Mouse (Mus musculus) embryonic facial prominence, embryonic 10.5 days (tissue): Measurements from ENCODE around the gene Kcnip2. TPM values are rescaled to one million over a fixed set of nuclear protein-coding genes. Genes with fewer than 3 reads are reported as not detected.
A peak's percentile ranks its signal among the peaks of the same experiment; 100 is the strongest.

ENCODE experiments used
- DNase-seq: peaks from one replicate; pipeline ENCODE4 v3.0.0-alpha.2; 2017; ENCODE audit warnings: low spot score
- H3K27ac ChIP-seq: fragments of 300-500 bp; sonication (generic); replicated peaks from 2 replicates; pipeline ENCODE4 v1.5.1; 2016; ENCODE audit warnings: mild to moderate bottlenecking
- H3K27me3 ChIP-seq: fragments of 300-500 bp; sonication (generic); replicated peaks from 2 replicates; pipeline ENCODE4 v1.6.1; 2016; ENCODE audit warnings: low read depth, mild to moderate bottlenecking; ENCODE audit not compliant: poor library complexity, severe bottlenecking
- H3K36me3 ChIP-seq: fragments of 300-500 bp; sonication (generic); replicated peaks from 2 replicates; pipeline ENCODE4 v1.6.1; 2016; ENCODE audit warnings: mild to moderate bottlenecking, moderate library complexity
- H3K4me1 ChIP-seq: fragments of 300-500 bp; sonication (generic); 2 replicates; pipeline ENCODE4 v1.6.1; 2016
- H3K4me3 ChIP-seq: fragments of 300-500 bp; sonication (generic); 2 replicates; pipeline ENCODE4 v1.5.1; 2016; ENCODE audit warnings: mild to moderate bottlenecking, moderate library complexity
- H3K9me3 ChIP-seq: fragments of 300-500 bp; sonication (generic); 2 replicates; pipeline ENCODE4 v1.6.1; 2016; ENCODE audit warnings: mild to moderate bottlenecking
- WGBS: fragments of 180-500 bp; shearing (Covaris S2); methylation state at CpG from one replicate; pipeline ENCODE4 v1.1.7; 2016; 5-methylcytosine and 5-hydroxymethylcytosine counted together
- polyA plus RNA-seq: library from polyadenylated mRNA; unstranded; fragments of >200 nt; fragmentation: Nextera tagmentation; extraction: Ambion mirVana; gene quantifications from 2 replicates; pipeline ENCODE4 v1.2.1, GENCODE M21; 2016

The Kcnip2 gene
- polyA plus RNA-seq, 1 experiment from 2014 or later, result 0.67 TPM

GRCm38 (mm10) chr19:45827736-45828135 is 11.9 kb upstream of the Kcnip2 start:
- peaks cover 7% of the 10 kb centered on the region for H3K36me3 ChIP-seq
- H3K27me3 ChIP-seq, result no peaks in the 10 kb centered on the region
- H3K27ac ChIP-seq, result no peak overlapping the region
- H3K4me1 ChIP-seq, result peaks cover 5% of the 10 kb centered on the region; the same call in 1 of the 2 replicates
- no peak for DNase-seq
- WGBS, result 89% methylated on average over 3 of the region's 3 CpGs
- no peak overlapping the region for H3K4me3 ChIP-seq
- H3K9me3 ChIP-seq, result peaks cover 5% of the 10 kb centered on the region; the same call in 1 of the 2 replicates

- peaks cover 5% of the 10 kb centered on the region; the same call in 1 of the 2 replicates for H3K9me3 ChIP-seq
- no peak for DNase-seq
- H3K27ac ChIP-seq, result no peak overlapping the region
- H3K27me3 ChIP-seq, result no peaks in the 10 kb centered on the region
- 89% methylated on average over 5 of the region's 5 CpGs for WGBS
- H3K4me1 ChIP-seq, result peaks cover 5% of the 10 kb centered on the region; the same call in 1 of the 2 replicates
- H3K4me3 ChIP-seq, result no peak overlapping the region
- peaks cover 7% of the 10 kb centered on the region for H3K36me3 ChIP-seq
Measured at GRCm38 (mm10) chr19:45827125-45827524, 11.3 kb upstream of the Kcnip2 start.

- Histone ChIP-seq H3K4me3 (no peak overlapping the region), H3K27me3 (no peaks in the 10 kb centered on the region), H3K4me1 (no peaks in the 10 kb centered on the region), H3K36me3 (peaks cover 7% of the 10 kb centered on the region), H3K27ac (no peak overlapping the region), H3K9me3 (peaks cover 5% of the 10 kb centered on the region; the same call in 1 of the 2 replicates)
- WGBS, result 84% methylated on average over 3 of the region's 3 CpGs
- DNase-seq, result no peak
Measured at GRCm38 (mm10) chr19:45826146-45826545, 10.3 kb upstream of the Kcnip2 start.

- DNase-seq, result no peak
- Histone ChIP-seq H3K36me3 (peaks cover 12% of the 10 kb centered on the region), H3K27me3 (peaks cover 6% of the 10 kb centered on the region), H3K27ac (no peak overlapping the region), H3K4me3 (no peak overlapping the region), H3K4me1 (peaks cover 18% of the 10 kb centered on the region), H3K9me3 (no peaks in the 10 kb centered on the region)
- 86% methylated on average over 5 of the region's 5 CpGs for WGBS
Measured at GRCm38 (mm10) chr19:45821832-45822231, 6.0 kb upstream of the Kcnip2 start.

- peaks cover 46% of the 10 kb centered on the region for H3K4me1 ChIP-seq
- no peak overlapping the region for H3K27ac ChIP-seq
- H3K27me3 ChIP-seq, result peaks cover 33% of the 10 kb centered on the region
- H3K4me3 ChIP-seq, result no peak overlapping the region
- 71% methylated on average over 11 of the region's 11 CpGs for WGBS
- no peaks in the 10 kb centered on the region for H3K9me3 ChIP-seq
- no peak for DNase-seq
- H3K36me3 ChIP-seq, result peaks cover 12% of the 10 kb centered on the region
Measured at GRCm38 (mm10) chr19:45817816-45818490, 2.1 kb upstream of the Kcnip2 start.

GRCm38 (mm10) chr19:45816727-45817126 is 866 bp upstream of the Kcnip2 start:
- Histone ChIP-seq H3K9me3 (no peaks in the 10 kb centered on the region), H3K27ac (no peak overlapping the region), H3K27me3 (peaks cover 40% of the 10 kb centered on the region), H3K36me3 (peaks cover 12% of the 10 kb centered on the region), H3K4me1 (peaks cover 58% of the 10 kb centered on the region), H3K4me3 (peak overlapping the region; percentile 60; the same call in 1 of the 2 replicates)
- WGBS, result 23% methylated on average over 8 of the region's 8 CpGs
- DNase-seq, result no peak

- 69% methylated on average over 10 of the region's 10 CpGs for WGBS
- peaks cover 59% of the 10 kb centered on the region for H3K4me1 ChIP-seq
- H3K9me3 ChIP-seq, result no peaks in the 10 kb centered on the region
- H3K27ac ChIP-seq, result 0 out of 2 replicates have a peak overlapping the region, but pooled peaks have one; percentile 21
- H3K27me3 ChIP-seq, result peaks cover 50% of the 10 kb centered on the region
- peaks cover 12% of the 10 kb centered on the region for H3K36me3 ChIP-seq
- peak overlapping the region; percentile 60 for H3K4me3 ChIP-seq
- DNase-seq, result no peak
Measured at GRCm38 (mm10) chr19:45815170-45815569, 691 bp downstream of the Kcnip2 start.

GRCm38 (mm10) chr19:45813801-45814200 is 2.1 kb downstream of the Kcnip2 start:
- Histone ChIP-seq H3K9me3 (no peaks in the 10 kb centered on the region), H3K4me1 (peaks cover 58% of the 10 kb centered on the region), H3K27ac (no peak overlapping the region), H3K4me3 (no peak overlapping the region), H3K27me3 (peaks cover 50% of the 10 kb centered on the region), H3K36me3 (peaks cover 6% of the 10 kb centered on the region)
- 11% methylated on average over 12 of the region's 12 CpGs for WGBS
- DNase-seq, result peak; percentile 84

GRCm38 (mm10) chr19:45813263-45813662 is 2.6 kb downstream of the Kcnip2 start:
- H3K9me3 ChIP-seq, result no peaks in the 10 kb centered on the region
- peak; percentile 84 for DNase-seq
- peaks cover 53% of the 10 kb centered on the region for H3K4me1 ChIP-seq
- H3K4me3 ChIP-seq, result no peak overlapping the region
- 6% methylated on average over 11 of the region's 11 CpGs for WGBS
- no peak overlapping the region for H3K27ac ChIP-seq
- peaks cover 50% of the 10 kb centered on the region for H3K27me3 ChIP-seq
- H3K36me3 ChIP-seq, result peaks cover under 1% of the 10 kb centered on the region; the same call in 1 of the 2 replicates

- H3K27ac ChIP-seq, result no peak overlapping the region
- no peaks in the 10 kb centered on the region for H3K9me3 ChIP-seq
- no peaks in the 10 kb centered on the region for H3K36me3 ChIP-seq
- H3K27me3 ChIP-seq, result peaks cover 50% of the 10 kb centered on the region
- no peak for DNase-seq
- peak overlapping the region; percentile 48 for H3K4me3 ChIP-seq
- peaks cover 49% of the 10 kb centered on the region for H3K4me1 ChIP-seq
- 23% methylated on average over 8 of the region's 8 CpGs for WGBS
Measured at GRCm38 (mm10) chr19:45812673-45813252, 3.1 kb downstream of the Kcnip2 start.

- WGBS, result 2% methylated on average over 16 of the region's 16 CpGs
- H3K36me3 ChIP-seq, result no peaks in the 10 kb centered on the region
- peaks cover 47% of the 10 kb centered on the region for H3K27me3 ChIP-seq
- no peak overlapping the region for H3K27ac ChIP-seq
- DNase-seq, result peak; percentile 54
- H3K4me3 ChIP-seq, result peak overlapping the region; percentile 48
- peaks cover 43% of the 10 kb centered on the region for H3K4me1 ChIP-seq
- no peaks in the 10 kb centered on the region for H3K9me3 ChIP-seq
Measured at GRCm38 (mm10) chr19:45812115-45812514, 3.7 kb downstream of the Kcnip2 start.

GRCm38 (mm10) chr19:45811028-45811674 is 4.7 kb downstream of the Kcnip2 start:
- H3K4me1 ChIP-seq, result peaks cover 34% of the 10 kb centered on the region
- peaks cover 38% of the 10 kb centered on the region for H3K27me3 ChIP-seq
- H3K36me3 ChIP-seq, result no peaks in the 10 kb centered on the region
- no peaks in the 10 kb centered on the region for H3K9me3 ChIP-seq
- no peak for DNase-seq
- no peak overlapping the region for H3K4me3 ChIP-seq
- no peak overlapping the region for H3K27ac ChIP-seq
- 69% methylated on average over 12 of the region's 12 CpGs for WGBS
